Mouse (Mus musculus) heart, postnatal 0 days (tissue): ENCODE results near the gene Tpte. TPM values are rescaled to one million over a fixed set of nuclear protein-coding genes. Genes with fewer than 3 reads are reported as not detected.
"Not testable (repeated sequence)": the region's sequence is repeated elsewhere in the genome, so short reads cannot be mapped to it uniquely, and the experiment has no call there.

Experiments used
- ATAC-seq: fragments of 200-750 bp; cut with Nextera tagmentation; 2 replicates; pipeline ENCODE4 v1.8.0; 2017; ENCODE audit warnings: low read depth, moderate number of reproducible peaks, moderate library complexity; ENCODE audit not compliant: insufficient read depth
- DNase-seq: peaks from one replicate; pipeline ENCODE4 v3.0.0-alpha.2; 2016; ENCODE audit warnings: low spot score
- H3K27ac ChIP-seq: fragments of 300-500 bp; sonication (generic); 2 replicates; pipeline ENCODE4 v1.5.1; 2014; ENCODE audit warnings: low read depth, mild to moderate bottlenecking
- H3K27me3 ChIP-seq: fragments of 300-500 bp; sonication (generic); 2 replicates; pipeline ENCODE4 v1.6.1; 2014; ENCODE audit warnings: low read length, mixed read lengths; ENCODE audit not compliant: control insufficient read depth, insufficient read depth
- H3K36me3 ChIP-seq: fragments of 300-500 bp; sonication (generic); replicated peaks from 2 replicates; pipeline ENCODE4 v1.6.1; 2014; ENCODE audit warnings: low read length, mixed read lengths; ENCODE audit not compliant: control insufficient read depth, insufficient read depth
- H3K4me1 ChIP-seq: fragments of 300-500 bp; sonication (generic); 2 replicates; pipeline ENCODE4 v1.6.1; 2014; ENCODE audit warnings: antibody characterized with exemption; ENCODE audit not compliant: control insufficient read depth, insufficient read depth
- H3K4me2 ChIP-seq: fragments of 300-500 bp; sonication (generic); 2 replicates; pipeline ENCODE4 v1.6.1; 2014; ENCODE audit warnings: low read depth, mild to moderate bottlenecking, low read length, moderate library complexity
- H3K4me3 ChIP-seq: fragments of 300-500 bp; sonication (generic); 2 replicates; pipeline ENCODE4 v1.5.1; 2014; ENCODE audit warnings: low read depth, low read length
- H3K9ac ChIP-seq: fragments of 300-500 bp; sonication (generic); replicated peaks from 2 replicates; pipeline ENCODE4 v1.6.1; 2014; ENCODE audit warnings: low read depth, low read length, mixed read lengths
- H3K9me3 ChIP-seq: fragments of 300-500 bp; sonication (generic); replicated peaks from 2 replicates; pipeline ENCODE4 v1.6.1; 2016; ENCODE audit warnings: low read length; ENCODE audit not compliant: control insufficient read depth
- CTCF ChIP-seq: IDR thresholded peaks from 2 replicates; pipeline ENCODE4 v1.5.1; 2016; ENCODE audit warnings: antibody characterized with exemption, control low read depth, low read depth
- EP300 ChIP-seq: IDR thresholded peaks from 2 replicates; pipeline ENCODE4 v1.6.1; 2016; ENCODE audit warnings: antibody characterized with exemption, low read depth
- WGBS: fragments of 180-500 bp; shearing (Covaris S2); extraction: QIAGEN DNeasy Blood & Tissue Kit; methylation state at CpG from one replicate; pipeline ENCODE4 v1.1.7; 2014; 5-methylcytosine and 5-hydroxymethylcytosine counted together
- polyA plus RNA-seq: library from polyadenylated mRNA; unstranded; fragments of >200 nt; fragmentation: Nextera tagmentation; extraction: Ambion mirVana; gene quantifications from 2 replicates; pipeline ENCODE4 v1.2.1, GENCODE M21; 2015
- total RNA-seq: library from RNA; depleted of rRNA; stranded (reverse); fragments of >200 nt; gene quantifications from 2 replicates; pipeline ENCODE4 v1.2.3, GENCODE M21; 2014; ENCODE audit warnings: low replicate concordance

The Tpte gene
- total and polyA plus RNA-seq, 2 experiments from 2014 or later: not detected

DNA sequence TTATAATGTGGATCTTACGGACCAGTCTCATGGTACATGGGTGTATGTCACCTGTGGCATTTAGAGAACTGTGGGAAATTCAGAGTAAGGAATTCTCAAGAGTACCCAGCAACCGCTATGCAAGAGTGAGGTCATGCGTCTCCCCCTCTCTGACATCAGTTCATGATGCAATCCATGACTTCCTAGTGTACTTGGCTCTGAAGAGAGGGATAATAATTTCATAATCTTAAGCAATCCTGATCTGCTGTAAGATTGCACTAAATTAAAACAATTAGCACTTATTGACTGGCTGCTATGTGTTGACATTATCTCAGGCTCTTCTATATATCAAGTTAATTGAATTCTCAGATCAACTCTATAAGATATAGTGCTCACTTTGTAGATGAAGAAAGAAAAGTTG, 16.4 kb upstream of the Tpte start:
- H3K9ac ChIP-seq: no peak overlapping the region
- DNase-seq: no peak
- H3K36me3 ChIP-seq: no peaks in the 10 kb centered on the region
- H3K4me2 ChIP-seq: no peak overlapping the region
- H3K9me3 ChIP-seq: no peaks in the 10 kb centered on the region
- whole genome bisulfite sequencing: 78% methylated on average over 3 of the region's 3 CpGs
- no peaks in the 10 kb centered on the region for H3K4me1 ChIP-seq
- H3K27ac ChIP-seq: no peak overlapping the region
- ATAC-seq: no peak
- TF ChIP-seq CTCF (no peak), EP300 (no peak)
- no peaks in the 10 kb centered on the region for H3K27me3 ChIP-seq
- H3K4me3 ChIP-seq: no peak overlapping the region

DNA sequence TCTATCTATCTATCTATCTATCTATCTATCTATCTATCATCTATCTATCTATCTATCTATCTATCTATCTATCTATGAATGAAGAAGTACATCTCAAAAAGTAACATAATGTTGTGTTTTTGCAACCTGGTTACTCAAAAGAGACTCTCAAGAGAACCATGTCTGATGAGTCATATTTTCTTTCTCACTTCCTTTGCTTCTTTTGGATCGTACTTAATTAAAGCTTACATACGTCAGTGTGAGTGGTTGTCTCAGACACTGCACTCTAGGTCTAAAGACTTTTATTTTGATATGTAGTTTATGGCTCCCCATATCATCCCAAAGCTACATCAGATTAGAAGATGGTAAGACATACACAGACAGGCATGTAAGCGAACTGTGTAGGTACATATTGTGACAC, 10.1 kb upstream of the Tpte start:
- Histone ChIP-seq H3K4me2 (no peak overlapping the region), H3K27me3 (no peaks in the 10 kb centered on the region), H3K9me3 (no peaks in the 10 kb centered on the region), H3K9ac (no peak overlapping the region), H3K4me3 (no peak overlapping the region), H3K27ac (no peak overlapping the region), H3K36me3 (no peaks in the 10 kb centered on the region), H3K4me1 (0 out of 2 replicates have a peak, but pooled peaks cover 7% of the 10 kb centered on the region)
- ATAC-seq (no peak), DNase-seq (no peak)
- TF ChIP-seq CTCF (no peak), EP300 (no peak)
- WGBS: 56% methylated on average over 3 of the region's 3 CpGs

DNA sequence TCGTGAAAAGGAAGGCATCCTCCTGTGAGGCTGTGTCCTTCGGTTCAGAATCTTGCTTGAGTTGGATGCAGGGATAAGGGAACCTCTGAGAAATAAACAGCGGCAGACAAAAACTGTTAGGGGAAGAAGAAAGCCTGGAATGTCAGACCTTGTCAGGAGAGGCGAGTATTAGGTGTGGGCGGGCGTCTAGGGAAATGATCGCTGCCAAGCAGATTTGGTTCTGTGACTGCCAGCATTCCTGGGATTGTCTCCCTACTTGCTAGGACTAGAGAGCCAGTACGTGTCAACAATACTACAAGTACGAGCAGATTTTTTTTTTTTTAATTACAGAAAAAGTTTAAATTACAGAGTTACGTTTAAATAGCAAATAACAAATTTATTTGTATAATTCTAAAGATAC, 8.6 kb upstream of the Tpte start:
- no peaks in the 10 kb centered on the region for H3K27me3 ChIP-seq
- no peak overlapping the region for H3K9ac ChIP-seq
- no peak overlapping the region for H3K27ac ChIP-seq
- ATAC-seq: no peak
- 0 out of 2 replicates have a peak, but pooled peaks cover 7% of the 10 kb centered on the region for H3K4me1 ChIP-seq
- no peak overlapping the region for H3K4me2 ChIP-seq
- DNase-seq: no peak
- H3K36me3 ChIP-seq: no peaks in the 10 kb centered on the region
- 32% methylated on average over 10 of the region's 10 CpGs for WGBS
- no peaks in the 10 kb centered on the region for H3K9me3 ChIP-seq
- H3K4me3 ChIP-seq: no peak overlapping the region
- TF ChIP-seq EP300 (no peak), CTCF (no peak)

DNA sequence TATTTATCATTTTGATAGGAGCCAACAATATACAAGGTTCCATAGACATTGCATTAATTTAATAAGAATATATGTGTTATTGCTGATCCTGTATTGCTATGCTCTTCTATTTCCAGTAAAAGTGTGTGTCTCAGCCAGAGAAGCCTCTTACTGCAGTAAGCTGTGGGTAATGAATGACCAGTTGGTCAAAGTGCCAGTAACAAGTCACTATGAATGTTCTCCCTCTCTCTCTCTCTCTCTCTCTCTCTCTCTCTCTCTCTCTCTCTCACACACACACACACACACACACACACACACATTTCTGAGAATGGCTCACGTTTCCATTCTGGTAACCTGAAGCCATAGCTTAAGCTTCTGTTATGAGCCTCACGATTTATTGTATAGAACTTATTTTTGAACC, 19.1 kb downstream of the Tpte start:
- H3K4me1 ChIP-seq: peaks cover 5% of the 10 kb centered on the region; the same call in 1 of the 2 replicates
- H3K4me3 ChIP-seq: no peak overlapping the region
- TF ChIP-seq EP300: no peak
- no peak for TF ChIP-seq CTCF
- no peak overlapping the region for H3K4me2 ChIP-seq
- H3K9me3 ChIP-seq: no peaks in the 10 kb centered on the region
- WGBS: 63% methylated on average over 2 of the region's 2 CpGs
- no peaks in the 10 kb centered on the region for H3K27me3 ChIP-seq
- H3K36me3 ChIP-seq: no peaks in the 10 kb centered on the region
- H3K27ac ChIP-seq: no peak overlapping the region
- ATAC-seq (no peak), DNase-seq (no peak)
- H3K9ac ChIP-seq: no peak overlapping the region

DNA sequence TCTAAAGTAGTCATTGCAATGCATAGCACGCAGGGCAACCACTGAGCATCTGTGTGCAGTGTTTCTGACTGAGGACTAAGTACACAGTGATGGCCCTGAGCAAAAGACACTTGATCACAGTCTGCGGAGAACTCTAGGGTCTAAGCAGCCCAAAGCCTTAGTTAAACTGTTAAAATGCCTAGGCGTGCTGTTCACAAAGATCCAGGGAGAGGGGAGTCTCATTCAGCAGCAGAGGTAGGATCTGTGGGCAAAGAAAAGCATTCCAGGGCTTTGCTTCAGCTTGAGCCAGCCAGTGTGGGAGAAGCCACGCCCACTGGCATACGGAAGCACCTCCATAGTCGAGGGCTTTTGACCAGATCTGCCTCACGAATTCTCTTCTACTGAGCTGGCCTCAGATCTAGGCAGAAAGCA, 19.7 kb downstream of the Tpte start:
- WGBS: 22% methylated on average over 7 of the region's 7 CpGs
- TF ChIP-seq EP300 (no peak), CTCF (no peak)
- DNase-seq: no peak

DNA sequence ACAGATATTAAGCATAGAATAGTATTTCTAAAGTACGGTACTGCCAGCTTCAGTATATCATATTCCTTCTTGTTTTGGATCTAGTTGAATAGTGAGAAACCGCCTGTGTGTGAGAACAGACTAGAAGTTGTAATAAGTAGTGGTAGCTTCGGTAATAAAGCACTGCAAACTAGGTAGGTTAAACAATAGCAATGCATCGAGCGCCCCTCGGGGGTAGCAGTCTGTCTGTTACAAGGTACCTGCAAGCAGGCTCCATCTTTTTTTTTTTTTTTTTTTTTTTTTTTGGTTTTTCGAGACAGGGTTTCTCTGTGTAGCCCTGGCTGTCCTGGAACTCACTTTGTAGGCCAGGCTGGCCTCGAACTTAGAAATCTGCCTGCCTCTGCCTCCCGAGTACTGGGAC, 20.8 kb downstream of the Tpte start:
- WGBS: 81% methylated on average over 8 of the region's 9 CpGs
- H3K9ac ChIP-seq, H3K4me2 ChIP-seq, ATAC-seq, H3K27ac ChIP-seq, H3K4me3 ChIP-seq, H3K9me3 ChIP-seq, H3K36me3 ChIP-seq, H3K27me3 ChIP-seq, H3K4me1 ChIP-seq, DNase-seq: not testable (repeated sequence)

More for the DNA sequence above, 19.7 kb downstream of the Tpte start:
- Histone ChIP-seq H3K27ac (no peak overlapping the region), H3K9me3 (no peaks in the 10 kb centered on the region), H3K4me1 (peaks cover 5% of the 10 kb centered on the region; the same call in 1 of the 2 replicates), H3K4me3 (no peak overlapping the region; the same call in 1 of the 2 replicates), H3K9ac (no peak overlapping the region), H3K36me3 (no peaks in the 10 kb centered on the region), H3K4me2 (peak overlapping the region; percentile 54), H3K27me3 (no peaks in the 10 kb centered on the region)
- ATAC-seq: no peak
